21 mouse cellular contexts compared by ENCODE assay signal in the genomic region with DNA sequence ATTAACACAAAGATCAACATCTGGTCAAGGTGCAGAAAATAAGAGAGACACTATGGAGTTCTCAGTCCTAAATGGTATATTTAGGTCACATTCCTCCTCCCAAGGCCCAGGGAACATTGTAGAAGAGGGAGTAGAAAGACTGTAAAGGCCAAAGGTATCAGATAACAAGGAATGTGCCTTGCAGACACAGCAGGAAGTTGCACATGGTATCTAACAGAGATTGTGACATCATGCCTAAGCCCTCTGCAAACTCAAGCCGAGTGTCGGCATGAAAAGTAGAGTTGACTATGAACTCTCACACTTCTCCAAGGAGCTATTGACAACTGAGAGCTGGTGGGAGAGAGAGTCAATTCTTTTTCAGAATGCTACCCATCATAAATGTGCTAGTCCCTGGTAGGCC.
A peak's percentile ranks its signal among the peaks of the same experiment; 100 is the strongest.
DNase-seq lines count a peak whose midpoint lies in the region; ATAC-seq lines count a peak whose summit lies in the region.
"Had no signal": no experiment of that assay in that cellular context is flagged by ENCODE, and none has a peak within 500 bp of the region (broad histone marks: within the 10 kb centered on the region; RNA-seq: fewer than 3 reads in every experiment).

No protein-coding gene starts in this region.

- no peaks in the 10 kb centered on the region for H3K36me3 ChIP-seq in heart, embryonic 11.5 days (ENCODE audit: control insufficient read depth, insufficient read depth, low read length)
- no peaks in the 10 kb centered on the region for H3K36me3 ChIP-seq in intestine, embryonic 16.5 days (ENCODE audit: control insufficient read depth, insufficient read depth, low read length)
- H3K36me3 ChIP-seq: embryonic facial prominence, embryonic 13.5 days; embryonic facial prominence, embryonic 15.5 days; forebrain, embryonic 10.5 days; forebrain, embryonic 12.5 days had no signal

- no peak overlapping the region for H3K4me3 ChIP-seq in heart, embryonic 11.5 days (ENCODE audit: low read depth, low read length)
- H3K4me3 ChIP-seq in intestine, embryonic 16.5 days (ENCODE audit: low read length) = no peak overlapping the region
- H3K4me3 ChIP-seq: embryonic facial prominence, embryonic 13.5 days; embryonic facial prominence, embryonic 15.5 days; erythroblast, embryonic 14.5 days; forebrain, embryonic 10.5 days; forebrain, embryonic 12.5 days had no signal

- no peak for ATAC-seq in heart, embryonic 11.5 days (replicated peaks; ENCODE audit: insufficient number of reproducible peaks, low FRiP score, low TSS enrichment)
- ATAC-seq in intestine, embryonic 16.5 days = peak; percentile 85
- ATAC-seq: forebrain, embryonic 14.5 days; forebrain, embryonic 16.5 days had no signal

- H3K9me3 ChIP-seq in heart, embryonic 11.5 days (replicated peaks; ENCODE audit: control insufficient read depth, low read length) = no peaks in the 10 kb centered on the region
- no peaks in the 10 kb centered on the region for H3K9me3 ChIP-seq in intestine, embryonic 16.5 days (ENCODE audit: control insufficient read depth, low read length)
- H3K9me3 ChIP-seq: embryonic facial prominence, embryonic 13.5 days; embryonic facial prominence, embryonic 15.5 days; forebrain, embryonic 10.5 days; forebrain, embryonic 12.5 days had no signal

- no peak overlapping the region for H3K27ac ChIP-seq in heart, embryonic 11.5 days (ENCODE audit: low read depth, low read length)
- H3K27ac ChIP-seq in intestine, embryonic 16.5 days (ENCODE audit: low read length) = no peak overlapping the region
- H3K27ac ChIP-seq: embryonic facial prominence, embryonic 13.5 days; embryonic facial prominence, embryonic 15.5 days; forebrain, embryonic 10.5 days; forebrain, embryonic 12.5 days had no signal

- H3K27me3 ChIP-seq in heart, embryonic 11.5 days (ENCODE audit: control insufficient read depth, insufficient read depth, low read length) = no peaks in the 10 kb centered on the region
- no peaks in the 10 kb centered on the region for H3K27me3 ChIP-seq in intestine, embryonic 16.5 days (replicated peaks; ENCODE audit: control insufficient read depth, insufficient read depth, low read length)
- H3K27me3 ChIP-seq: embryonic facial prominence, embryonic 13.5 days; embryonic facial prominence, embryonic 15.5 days; forebrain, embryonic 12.5 days had no signal

- no peak overlapping the region for H3K4me2 ChIP-seq in heart, embryonic 11.5 days
- no peak overlapping the region for H3K4me2 ChIP-seq in intestine, embryonic 16.5 days (ENCODE audit: low read depth, low read length)
- H3K4me2 ChIP-seq: embryonic facial prominence, embryonic 13.5 days; embryonic facial prominence, embryonic 15.5 days; forebrain, embryonic 12.5 days had no signal

- no peaks in the 10 kb centered on the region for H3K4me1 ChIP-seq in heart, embryonic 11.5 days (ENCODE audit: control insufficient read depth, insufficient read depth, low read length)
- no peaks in the 10 kb centered on the region for H3K4me1 ChIP-seq in intestine, embryonic 16.5 days (ENCODE audit: control insufficient read depth, insufficient read depth, low read length)
- H3K4me1 ChIP-seq: embryonic facial prominence, embryonic 13.5 days; embryonic facial prominence, embryonic 15.5 days had no signal

- 41% methylated on average over 2 of the region's 2 CpGs for WGBS in heart, embryonic 11.5 days (ENCODE audit: insufficient replicate concordance)
- WGBS in intestine, embryonic 16.5 days = 63% methylated on average over 2 of the region's 2 CpGs

- H3K9ac ChIP-seq in heart, embryonic 11.5 days (ENCODE audit: low read depth, low read length) = no peak overlapping the region
- H3K9ac ChIP-seq in intestine, embryonic 16.5 days (ENCODE audit: low read depth, low read length) = no peak overlapping the region
- H3K9ac ChIP-seq: embryonic facial prominence, embryonic 13.5 days; embryonic facial prominence, embryonic 15.5 days; forebrain, embryonic 12.5 days had no signal

- DNase-seq in heart, adult 11 months = peak; percentile 53
- DNase-seq in yolk sac, embryonic 10.5 days (ENCODE audit: low spot score) = peak; percentile 62
- no peak for DNase-seq in kidney, postnatal 25 days
- no peak for DNase-seq in embryo, embryonic 11 days
- DNase-seq: adrenal gland, adult 2 months; adrenal gland, postnatal 10 days; adrenal gland, postnatal 25 days; cerebellum, adult 11 months; cerebellum, adult 2 months; cerebellum, adult 9-10 months; cerebellum, postnatal 10 days; cerebellum, postnatal 25 days had no signal

Comparison
In these comparisons a context has a peak if more than half of its experiments do, and no peak if none do; other contexts are left out.
1. DNase-seq: peak in heart, adult 11 months (single experiment) and yolk sac, embryonic 10.5 days (single experiment); none in kidney, postnatal 25 days (0 of 2) and embryo, embryonic 11 days (single experiment).